Mouse (Mus musculus) cerebellum, postnatal 36 days (tissue): ENCODE results near the gene C5ar2.

Experiments
- DNase-seq, 2 experiments: peaks; one replicate each; pipeline ENCODE4 v3.0.0; 2021 to 2022; ENCODE audit warnings: mixed read lengths in 2 of 2

The C5ar2 gene

GRCm38 (mm10) chr7:16196616-16197015, 47.3 kb downstream of the C5ar2 start:
- DNase-seq, result no peak

- no peak for DNase-seq
These were observed 50.3 kb downstream of the C5ar2 start for GRCm38 (mm10) chr7:16193702-16194101.

GRCm38 (mm10) chr7:16192315-16192714, 51.6 kb downstream of the C5ar2 start:
- DNase-seq, result peak; percentile 84 to 90

- DNase-seq, result no peak
These were observed 56.5 kb downstream of the C5ar2 start for GRCm38 (mm10) chr7:16187494-16187893.
